Mouse (Mus musculus): Measurements from ENCODE around the gene Tmprss6. TPM values are rescaled to one million over a fixed set of nuclear protein-coding genes. Genes with fewer than 3 reads are reported as not detected.

Gene Tmprss6
- polyA plus RNA-seq, 1 experiment from 2014 or later, result 0.52 TPM

- Histone ChIP-seq H3K4me2 (replicated peaks; ENCODE audit: low read depth, low read length) (no peak overlapping the region), H3K4me3 (ENCODE audit: low read depth, low read length) (no peak overlapping the region), H3K4me1 (ENCODE audit: control insufficient read depth, insufficient read depth, low read length) (peaks cover 32% of the 10 kb centered on the region), H3K27ac (ENCODE audit: low read length) (no peak overlapping the region), H3K9me3 (ENCODE audit: control insufficient read depth, low read depth, low read length) (no peaks in the 10 kb centered on the region), H3K36me3 (ENCODE audit: control insufficient read depth, insufficient read depth, low read length) (no peaks in the 10 kb centered on the region), H3K9ac (replicated peaks; ENCODE audit: low read depth, low read length) (no peak overlapping the region), H3K27me3 (ENCODE audit: control insufficient read depth, insufficient read depth, low read length) (no peaks in the 10 kb centered on the region)
- 77% methylated on average over 7 of the region's 7 CpGs for WGBS
- no peak for ATAC-seq (ENCODE audit: insufficient number of reproducible peaks, insufficient read depth, low FRiP score, low read depth)
These were observed 66.0 kb downstream of the Tmprss6 start for GRCm38 (mm10) chr15:78402423-78402822.

GRCm38 (mm10) chr15:78401921-78402320 is 66.5 kb downstream of the Tmprss6 start:
- WGBS, result 56% methylated on average over 4 of the region's 4 CpGs
- no peak for ATAC-seq (ENCODE audit: insufficient number of reproducible peaks, insufficient read depth, low FRiP score, low read depth)
- Histone ChIP-seq H3K4me1 (ENCODE audit: control insufficient read depth, insufficient read depth, low read length) (peaks cover 27% of the 10 kb centered on the region), H3K4me2 (replicated peaks; ENCODE audit: low read depth, low read length) (no peak overlapping the region), H3K36me3 (ENCODE audit: control insufficient read depth, insufficient read depth, low read length) (no peaks in the 10 kb centered on the region), H3K9me3 (ENCODE audit: control insufficient read depth, low read depth, low read length) (no peaks in the 10 kb centered on the region), H3K4me3 (ENCODE audit: low read depth, low read length) (no peak overlapping the region), H3K9ac (replicated peaks; ENCODE audit: low read depth, low read length) (no peak overlapping the region; the same call in 1 of the 2 replicates), H3K27ac (ENCODE audit: low read length) (0 out of 2 replicates have a peak overlapping the region, but pooled peaks have one; percentile 6), H3K27me3 (ENCODE audit: control insufficient read depth, insufficient read depth, low read length) (no peaks in the 10 kb centered on the region)

DNA sequence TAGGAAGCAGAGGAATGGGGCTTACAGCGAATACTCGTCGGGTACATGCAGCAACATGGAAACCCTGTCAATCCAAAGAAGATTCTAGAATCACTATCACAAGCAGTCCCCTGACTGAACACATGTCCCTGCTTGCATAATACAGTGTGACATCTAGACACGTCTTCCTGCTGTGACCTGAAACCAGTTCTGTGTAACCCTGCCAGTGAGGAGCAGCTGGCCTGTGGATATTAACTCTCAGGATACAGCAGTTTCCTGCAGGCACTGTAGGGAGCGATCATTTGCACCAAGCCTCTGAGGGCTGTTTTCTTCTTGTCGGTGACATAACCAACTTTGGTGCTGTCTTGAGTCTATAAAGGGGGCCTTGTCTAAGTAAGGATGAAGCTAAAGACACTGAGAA is 67.1 kb downstream of the Tmprss6 start:
- H3K4me2 ChIP-seq (replicated peaks; ENCODE audit: low read depth, low read length), result no peak overlapping the region
- H3K36me3 ChIP-seq (ENCODE audit: control insufficient read depth, insufficient read depth, low read length), result no peaks in the 10 kb centered on the region
- H3K27ac ChIP-seq (ENCODE audit: low read length), result no peak overlapping the region
- H3K9ac ChIP-seq (replicated peaks; ENCODE audit: low read depth, low read length), result no peak overlapping the region
- no peaks in the 10 kb centered on the region for H3K9me3 ChIP-seq (ENCODE audit: control insufficient read depth, low read depth, low read length)
- H3K4me3 ChIP-seq (ENCODE audit: low read depth, low read length), result no peak overlapping the region
- no peak for ATAC-seq (ENCODE audit: insufficient number of reproducible peaks, insufficient read depth, low FRiP score, low read depth)
- peaks cover 26% of the 10 kb centered on the region for H3K4me1 ChIP-seq (ENCODE audit: control insufficient read depth, insufficient read depth, low read length)
- 69% methylated on average over 6 of the region's 6 CpGs for WGBS
- no peaks in the 10 kb centered on the region for H3K27me3 ChIP-seq (ENCODE audit: control insufficient read depth, insufficient read depth, low read length)

- H3K4me1 ChIP-seq (ENCODE audit: control insufficient read depth, insufficient read depth, low read length), result no peaks in the 10 kb centered on the region
- H3K4me2 ChIP-seq (replicated peaks; ENCODE audit: low read depth, low read length), result no peak within 1 kb of the TSS
- H3K4me3 ChIP-seq (ENCODE audit: low read depth, low read length), result no peak within 1 kb of the TSS
- no peaks in the 10 kb centered on the region for H3K9me3 ChIP-seq (ENCODE audit: control insufficient read depth, low read depth, low read length)
- 79% methylated on average over 8 of the region's 8 CpGs for WGBS
- H3K27me3 ChIP-seq (ENCODE audit: control insufficient read depth, insufficient read depth, low read length), result no peaks in the 10 kb centered on the region
- no peak within 1 kb of the TSS for H3K9ac ChIP-seq (replicated peaks; ENCODE audit: low read depth, low read length)
- no peaks in the 10 kb centered on the region for H3K36me3 ChIP-seq (ENCODE audit: control insufficient read depth, insufficient read depth, low read length)
- ATAC-seq (ENCODE audit: insufficient number of reproducible peaks, insufficient read depth, low FRiP score, low read depth), result no peak
- no peak within 1 kb of the TSS for H3K27ac ChIP-seq (ENCODE audit: low read length)
These were observed 72.9 kb downstream of the Tmprss6 start, which contains the start of gene Tex33 for GRCm38 (mm10) chr15:78395478-78395962. Gene Tex33, minus strand, starts transcription at chr15:78395912.

DNA sequence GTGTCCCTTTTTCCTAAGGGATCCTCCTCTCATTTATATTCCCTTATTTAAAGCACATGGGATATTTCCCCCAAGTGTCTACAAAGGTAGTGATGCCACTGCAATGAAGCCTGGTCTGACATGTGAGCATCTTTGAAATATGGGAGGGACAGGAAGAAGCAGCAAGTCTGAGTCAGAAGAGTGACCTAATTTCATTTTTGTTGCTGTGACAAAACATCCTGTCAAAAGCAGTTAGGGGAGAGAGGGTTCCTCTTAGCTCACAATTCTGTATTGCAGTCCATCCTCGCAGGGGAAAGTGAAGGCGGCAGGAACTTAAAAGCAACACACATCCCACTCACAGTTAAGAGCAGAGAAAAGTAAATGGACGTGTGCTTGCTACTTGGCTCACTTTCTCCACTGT is 77.6 kb downstream of the Tmprss6 start:
- H3K27me3 ChIP-seq (ENCODE audit: control insufficient read depth, insufficient read depth, low read length), result no peaks in the 10 kb centered on the region
- H3K4me3 ChIP-seq (ENCODE audit: low read depth, low read length), result no peak overlapping the region
- no peaks in the 10 kb centered on the region for H3K9me3 ChIP-seq (ENCODE audit: control insufficient read depth, low read depth, low read length)
- no peak overlapping the region for H3K27ac ChIP-seq (ENCODE audit: low read length)
- no peaks in the 10 kb centered on the region for H3K36me3 ChIP-seq (ENCODE audit: control insufficient read depth, insufficient read depth, low read length)
- H3K4me2 ChIP-seq (replicated peaks; ENCODE audit: low read depth, low read length), result no peak overlapping the region
- no peaks in the 10 kb centered on the region for H3K4me1 ChIP-seq (ENCODE audit: control insufficient read depth, insufficient read depth, low read length)
- H3K9ac ChIP-seq (replicated peaks; ENCODE audit: low read depth, low read length), result no peak overlapping the region
- WGBS, result 80% methylated on average over 3 of the region's 3 CpGs
- ATAC-seq (ENCODE audit: insufficient number of reproducible peaks, insufficient read depth, low FRiP score, low read depth), result no peak

Other genes with a start within 250 kb of the Tmprss6 start
- gene Ncf4, start 223.8 kb downstream of the Tmprss6 start, polyA plus RNA-seq (2014; fragmentation: Nextera tagmentation; extraction: Ambion mirVana), result 3.2 and 5.0 TPM in 2 replicates
- 0.19 and 0.42 TPM in 2 replicates for gene Csf2rb2, start 162.9 kb downstream of the Tmprss6 start, polyA plus RNA-seq (2014; fragmentation: Nextera tagmentation; extraction: Ambion mirVana)
- gene Csf2rb, start 142.9 kb downstream of the Tmprss6 start, polyA plus RNA-seq (2014; fragmentation: Nextera tagmentation; extraction: Ambion mirVana), result 1.6 and 2.3 TPM in 2 replicates
- gene Tex33, start 72.7 kb downstream of the Tmprss6 start, polyA plus RNA-seq (2014; fragmentation: Nextera tagmentation; extraction: Ambion mirVana), result not detected in 2 replicates
- gene Tst, start 62.7 kb downstream of the Tmprss6 start, polyA plus RNA-seq (2014; fragmentation: Nextera tagmentation; extraction: Ambion mirVana), result 38.6 and 44.6 TPM in 2 replicates
- gene Mpst, start 62.2 kb downstream of the Tmprss6 start, polyA plus RNA-seq (2014; fragmentation: Nextera tagmentation; extraction: Ambion mirVana), result 3.2 and 4.4 TPM in 2 replicates
- gene Kctd17, start 40.1 kb downstream of the Tmprss6 start, polyA plus RNA-seq (2014; fragmentation: Nextera tagmentation; extraction: Ambion mirVana), result 38.9 and 39.4 TPM in 2 replicates
- gene Il2rb, start 26.6 kb upstream of the Tmprss6 start, polyA plus RNA-seq (2014; fragmentation: Nextera tagmentation; extraction: Ambion mirVana), result 0.34 and 0.41 TPM in 2 replicates
- gene C1qtnf6, start 62.8 kb upstream of the Tmprss6 start, polyA plus RNA-seq (2014; fragmentation: Nextera tagmentation; extraction: Ambion mirVana), result 38.8 and 42.0 TPM in 2 replicates
- gene Sstr3, start 76.1 kb upstream of the Tmprss6 start, polyA plus RNA-seq (2014; fragmentation: Nextera tagmentation; extraction: Ambion mirVana), result 0.12 TPM in 1 of 2 replicates, not detected in the other
- 9.4 and 15.9 TPM in 2 replicates for gene Rac2, start 104.1 kb upstream of the Tmprss6 start, polyA plus RNA-seq (2014; fragmentation: Nextera tagmentation; extraction: Ambion mirVana)
- gene Cyth4, start 128.4 kb upstream of the Tmprss6 start, polyA plus RNA-seq (2014; fragmentation: Nextera tagmentation; extraction: Ambion mirVana), result 4.0 and 5.9 TPM in 2 replicates